Mouse (Mus musculus) forebrain, embryonic 13.5 days (tissue): ENCODE data around the gene B020004J07Rik. TPM values are rescaled to one million over a fixed set of nuclear protein-coding genes. Genes with fewer than 3 reads are reported as not detected.
"Not testable (repeated sequence)": the region's sequence is repeated elsewhere in the genome, so short reads cannot be mapped to it uniquely, and the experiment has no call there.

ENCODE experiments used
- ATAC-seq: fragments of 200-750 bp; cut with Nextera tagmentation; 2 replicates; pipeline ENCODE4 v1.8.0; 2017
- H3K27ac ChIP-seq: fragments of 300-500 bp; sonication (generic); 2 replicates; pipeline ENCODE4 v1.5.1; 2015; ENCODE audit warnings: inconsistent platforms, mild to moderate bottlenecking, moderate library complexity
- H3K27me3 ChIP-seq: fragments of 300-500 bp; sonication (generic); 2 replicates; pipeline ENCODE4 v1.6.1; 2015; ENCODE audit warnings: mild to moderate bottlenecking, inconsistent platforms
- H3K36me3 ChIP-seq: fragments of 300-500 bp; sonication (generic); 2 replicates; pipeline ENCODE4 v1.6.1; 2015; ENCODE audit warnings: mild to moderate bottlenecking, inconsistent platforms; ENCODE audit not compliant: poor library complexity, severe bottlenecking
- H3K4me1 ChIP-seq: fragments of 300-500 bp; sonication (generic); 2 replicates; pipeline ENCODE4 v1.6.1; 2015; ENCODE audit warnings: inconsistent platforms
- H3K4me2 ChIP-seq: fragments of 300-500 bp; sonication (generic); 2 replicates; pipeline ENCODE4 v1.6.1; 2015; ENCODE audit warnings: inconsistent platforms, mild to moderate bottlenecking, moderate library complexity
- H3K4me3 ChIP-seq: fragments of 300-500 bp; sonication (generic); 2 replicates; pipeline ENCODE4 v1.5.1; 2015; ENCODE audit warnings: mild to moderate bottlenecking, inconsistent platforms
- H3K9ac ChIP-seq: fragments of 300-500 bp; sonication (generic); 2 replicates; pipeline ENCODE4 v1.6.1; 2015; ENCODE audit warnings: mild to moderate bottlenecking, inconsistent platforms
- H3K9me3 ChIP-seq: fragments of 300-500 bp; sonication (generic); replicated peaks from 2 replicates; pipeline ENCODE4 v1.6.1; 2016; ENCODE audit warnings: inconsistent platforms
- WGBS: fragments of 180-500 bp; shearing (Covaris S2); methylation state at CpG from one replicate; pipeline ENCODE4 v1.1.7; 2015; 5-methylcytosine and 5-hydroxymethylcytosine counted together
- polyA plus RNA-seq: library from polyadenylated mRNA; unstranded; fragments of >200 nt; fragmentation: Nextera tagmentation; extraction: Ambion mirVana; gene quantifications from 2 replicates; pipeline ENCODE4 v1.2.1, GENCODE M21; 2015

B020004J07Rik gene
- not detected in 2 replicates for polyA plus RNA-seq

GRCm38 (mm10) chr4:101843923-101844322 lies at the start of gene B020004J07Rik:
Gene B020004J07Rik (minus strand): TSS chr4:101844023.
- 94% methylated on average over 4 of the region's 4 CpGs for WGBS
- H3K9me3 ChIP-seq, H3K27me3 ChIP-seq: not testable (repeated sequence)

GRCm38 (mm10) chr4:101889377-101889776 lies 45.6 kb upstream of the B020004J07Rik start:
- no peak overlapping the region for H3K4me2 ChIP-seq
- H3K36me3 ChIP-seq = no peaks in the 10 kb centered on the region
- H3K4me3 ChIP-seq = no peak overlapping the region
- H3K4me1 ChIP-seq = no peaks in the 10 kb centered on the region
- no peaks in the 10 kb centered on the region for H3K9me3 ChIP-seq
- no peak overlapping the region for H3K9ac ChIP-seq
- no peak for ATAC-seq
- no peak overlapping the region for H3K27ac ChIP-seq
- H3K27me3 ChIP-seq = no peaks in the 10 kb centered on the region

More at GRCm38 (mm10) chr4:101843923-101844322, at the start of gene B020004J07Rik:
- H3K27ac ChIP-seq, H3K4me1 ChIP-seq, H3K36me3 ChIP-seq, H3K9ac ChIP-seq, H3K4me3 ChIP-seq, ATAC-seq, H3K4me2 ChIP-seq: not testable (repeated sequence)

- Histone ChIP-seq H3K9me3 (no peaks in the 10 kb centered on the region), H3K27ac (no peak overlapping the region), H3K4me3 (no peak overlapping the region), H3K9ac (no peak overlapping the region), H3K36me3 (no peaks in the 10 kb centered on the region), H3K27me3 (no peaks in the 10 kb centered on the region), H3K4me2 (no peak overlapping the region), H3K4me1 (no peaks in the 10 kb centered on the region)
- no peak for ATAC-seq
- 47% methylated on average over 3 of the region's 3 CpGs for WGBS
These were observed 39.8 kb upstream of the B020004J07Rik start for GRCm38 (mm10) chr4:101883641-101884040.

GRCm38 (mm10) chr4:101875687-101876086 lies 31.9 kb upstream of the B020004J07Rik start:
- not testable (repeated sequence) for H3K27ac ChIP-seq, H3K4me1 ChIP-seq, H3K4me2 ChIP-seq, H3K4me3 ChIP-seq, ATAC-seq, H3K9ac ChIP-seq, H3K27me3 ChIP-seq, H3K36me3 ChIP-seq, H3K9me3 ChIP-seq
- 86% methylated on average over 15 of the region's 15 CpGs for WGBS

- WGBS = 71% methylated on average over 2 of the region's 2 CpGs
- H3K36me3 ChIP-seq, H3K27ac ChIP-seq: not testable (repeated sequence)
These were observed 28.2 kb upstream of the B020004J07Rik start for GRCm38 (mm10) chr4:101872031-101872430.

GRCm38 (mm10) chr4:101862289-101862688 lies 18.5 kb upstream of the B020004J07Rik start:
- Histone ChIP-seq H3K9ac (no peak overlapping the region), H3K9me3 (no peaks in the 10 kb centered on the region), H3K4me2 (no peak overlapping the region), H3K4me1 (no peaks in the 10 kb centered on the region), H3K27me3 (no peaks in the 10 kb centered on the region), H3K4me3 (no peak overlapping the region), H3K27ac (no peak overlapping the region), H3K36me3 (no peaks in the 10 kb centered on the region)
- no peak for ATAC-seq
- 90% methylated on average over 6 of the region's 6 CpGs for WGBS

More at GRCm38 (mm10) chr4:101872031-101872430, 28.2 kb upstream of the B020004J07Rik start:
- H3K4me1 ChIP-seq, ATAC-seq, H3K4me3 ChIP-seq, H3K4me2 ChIP-seq, H3K9me3 ChIP-seq, H3K27me3 ChIP-seq, H3K9ac ChIP-seq: not testable (repeated sequence)

GRCm38 (mm10) chr4:101860873-101861272 lies 17.1 kb upstream of the B020004J07Rik start:
- no peak for ATAC-seq
- no peaks in the 10 kb centered on the region for H3K9me3 ChIP-seq
- no peak overlapping the region for H3K4me3 ChIP-seq
- H3K36me3 ChIP-seq = no peaks in the 10 kb centered on the region
- H3K9ac ChIP-seq = no peak overlapping the region
- H3K4me1 ChIP-seq = no peaks in the 10 kb centered on the region
- no peaks in the 10 kb centered on the region for H3K27me3 ChIP-seq
- no peak overlapping the region for H3K4me2 ChIP-seq
- H3K27ac ChIP-seq = no peak overlapping the region
- WGBS = 55% methylated on average over 6 of the region's 6 CpGs

- H3K9ac ChIP-seq = no peak overlapping the region
- H3K4me3 ChIP-seq = no peak overlapping the region
- no peaks in the 10 kb centered on the region for H3K36me3 ChIP-seq
- 73% methylated on average over 2 of the region's 2 CpGs for WGBS
- peaks cover 10% of the 10 kb centered on the region; the same call in 1 of the 2 replicates for H3K9me3 ChIP-seq
- H3K4me1 ChIP-seq = no peaks in the 10 kb centered on the region
- no peak overlapping the region for H3K27ac ChIP-seq
- ATAC-seq = no peak
- no peaks in the 10 kb centered on the region for H3K27me3 ChIP-seq
- no peak overlapping the region for H3K4me2 ChIP-seq
These were observed 7.1 kb upstream of the B020004J07Rik start for GRCm38 (mm10) chr4:101850908-101851307.

Other genes starting within 250 kb of the B020004J07Rik start
- 74.2 and 76.6 TPM in 2 replicates for gene Leprot, start 196.3 kb downstream of the B020004J07Rik start, polyA plus RNA-seq
- gene Lepr, start 126.6 kb downstream of the B020004J07Rik start, polyA plus RNA-seq = 1.3 and 1.5 TPM in 2 replicates
- not detected in 2 replicates for gene C130073F10Rik, start 49.8 kb upstream of the B020004J07Rik start, polyA plus RNA-seq
- not detected in 2 replicates for gene Gm12800, start 65.1 kb upstream of the B020004J07Rik start, polyA plus RNA-seq
- gene Gm12794, start 96.4 kb upstream of the B020004J07Rik start, polyA plus RNA-seq = not detected in 2 replicates
- gene Gm12790, start 137.0 kb upstream of the B020004J07Rik start, polyA plus RNA-seq = not detected in 2 replicates
- not detected in 2 replicates for gene Gm12789, start 142.6 kb upstream of the B020004J07Rik start, polyA plus RNA-seq
- 12.7 and 14.5 TPM in 2 replicates for gene Pde4b, start 243.5 kb upstream of the B020004J07Rik start, polyA plus RNA-seq